Mouse (Mus musculus): ENCODE measurements around the gene Lipe.
A peak's percentile ranks its signal among the peaks of the same experiment; 100 is the strongest.
"Not testable (repeated sequence)": the region's sequence is repeated elsewhere in the genome, so short reads cannot be mapped to it uniquely, and the experiment has no call there.

The Lipe gene

DNA sequence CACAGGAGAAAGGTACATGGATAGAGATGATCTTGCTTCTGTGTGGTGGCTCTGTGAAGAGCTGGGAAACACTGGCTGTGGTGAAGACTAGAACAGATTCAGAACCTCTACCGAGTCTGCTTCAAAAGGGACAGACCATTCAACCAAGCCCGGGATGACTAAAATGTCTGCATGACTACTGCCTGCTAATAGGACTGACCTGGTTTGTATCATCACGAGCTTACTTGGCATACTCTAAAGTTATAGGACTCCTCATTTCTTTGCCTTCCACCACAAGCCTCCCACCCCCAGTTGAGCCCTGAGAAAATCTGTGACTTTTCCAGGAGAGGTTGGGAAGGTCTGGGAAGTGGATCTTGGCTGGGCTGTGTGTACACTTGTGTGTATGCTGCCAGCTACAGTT, 13.4 kb upstream of the Lipe start:
- DNase-seq, result no peak

- no peak for DNase-seq
Measured at GRCm38 (mm10) chr7:25410969-25411615, 12.6 kb upstream of the Lipe start.

- DNase-seq, result no peak
Measured at GRCm38 (mm10) chr7:25409114-25409760, 10.7 kb upstream of the Lipe start.

- no peak for DNase-seq
Measured at GRCm38 (mm10) chr7:25406468-25406867, 8.0 kb upstream of the Lipe start.

- no peak for DNase-seq
Measured at GRCm38 (mm10) chr7:25402671-25403101, 4.2 kb upstream of the Lipe start.

DNA sequence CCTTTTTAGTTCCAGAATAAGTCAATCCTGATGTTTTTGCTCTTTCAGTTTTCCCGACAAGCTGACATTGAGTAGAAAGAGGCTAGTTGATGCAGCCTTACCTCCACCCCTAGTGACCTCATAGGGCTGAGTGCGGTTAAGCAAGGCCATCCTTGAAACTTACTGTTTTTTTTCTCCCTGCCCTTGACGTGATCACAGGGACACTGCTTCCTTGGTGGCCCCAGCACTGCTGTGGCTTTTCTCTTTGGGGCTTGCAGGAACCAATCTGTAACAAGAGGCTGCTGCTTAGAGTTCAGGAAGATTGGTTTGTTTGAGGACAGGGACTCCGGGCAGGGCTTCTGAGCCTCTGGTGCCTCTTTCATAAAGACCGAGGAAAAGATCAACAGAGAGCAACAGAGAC, 3.5 kb upstream of the Lipe start:
- no peak for DNase-seq

DNA sequence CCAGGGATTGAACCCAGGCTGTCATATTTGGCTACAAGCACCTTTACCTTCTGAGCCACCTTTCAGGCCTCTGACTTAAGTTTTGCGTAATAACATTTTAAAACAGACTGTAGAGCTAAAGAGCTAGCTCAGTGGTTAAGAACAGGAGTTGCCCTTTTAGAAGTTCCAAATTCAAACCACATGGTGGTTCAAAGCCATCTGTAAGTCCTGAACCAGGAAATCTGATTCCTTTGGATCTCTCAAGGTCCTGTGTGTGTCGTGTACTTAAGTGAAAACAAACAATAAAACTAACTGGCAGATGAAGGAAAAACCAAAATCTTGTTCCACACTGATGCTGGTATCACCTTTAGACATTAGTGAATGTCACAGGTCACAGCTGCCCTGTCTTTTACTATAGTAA, 3.0 kb upstream of the Lipe start:
- no peak for DNase-seq

DNA sequence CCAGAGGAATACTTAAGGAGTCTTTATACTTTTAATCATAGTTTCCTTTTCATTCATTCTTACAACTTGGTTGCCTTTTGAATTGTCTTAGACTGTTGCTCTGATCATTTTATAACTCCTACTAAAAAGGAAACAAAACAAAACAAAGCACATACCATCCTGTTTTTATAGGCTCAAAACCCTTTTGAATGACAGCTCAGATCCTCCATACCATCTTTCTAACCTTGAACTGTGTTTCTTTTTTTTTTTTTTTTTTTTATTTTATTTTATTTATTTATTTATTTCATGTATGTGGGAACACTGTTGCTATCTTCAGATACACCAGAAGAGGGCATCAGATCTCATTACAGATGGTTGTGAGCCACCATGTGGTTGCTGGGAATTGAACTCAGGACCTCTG, 518 bp upstream of the Lipe start:
- DNase-seq, result not testable (repeated sequence)

DNA sequence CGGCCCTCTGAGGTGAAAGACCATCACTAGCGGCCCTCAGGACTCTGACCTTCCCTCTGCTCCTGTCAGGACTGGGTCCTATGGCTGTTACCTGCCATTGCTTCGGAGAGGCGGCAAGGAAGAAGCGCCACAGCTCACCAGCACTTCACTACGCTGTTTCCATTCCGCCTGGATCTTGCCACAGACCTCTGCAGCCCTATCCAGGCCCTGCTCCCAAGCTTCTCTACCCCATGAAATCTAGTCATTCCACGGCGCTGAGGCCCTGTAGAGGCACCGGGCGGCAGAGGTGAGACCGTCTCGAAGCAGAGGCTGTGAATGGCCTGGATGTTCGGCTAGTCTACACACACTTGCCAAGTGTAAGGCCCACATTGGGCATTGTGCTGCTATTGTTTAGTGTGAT, 1.9 kb downstream of the Lipe start:
- DNase-seq, result no peak

DNA sequence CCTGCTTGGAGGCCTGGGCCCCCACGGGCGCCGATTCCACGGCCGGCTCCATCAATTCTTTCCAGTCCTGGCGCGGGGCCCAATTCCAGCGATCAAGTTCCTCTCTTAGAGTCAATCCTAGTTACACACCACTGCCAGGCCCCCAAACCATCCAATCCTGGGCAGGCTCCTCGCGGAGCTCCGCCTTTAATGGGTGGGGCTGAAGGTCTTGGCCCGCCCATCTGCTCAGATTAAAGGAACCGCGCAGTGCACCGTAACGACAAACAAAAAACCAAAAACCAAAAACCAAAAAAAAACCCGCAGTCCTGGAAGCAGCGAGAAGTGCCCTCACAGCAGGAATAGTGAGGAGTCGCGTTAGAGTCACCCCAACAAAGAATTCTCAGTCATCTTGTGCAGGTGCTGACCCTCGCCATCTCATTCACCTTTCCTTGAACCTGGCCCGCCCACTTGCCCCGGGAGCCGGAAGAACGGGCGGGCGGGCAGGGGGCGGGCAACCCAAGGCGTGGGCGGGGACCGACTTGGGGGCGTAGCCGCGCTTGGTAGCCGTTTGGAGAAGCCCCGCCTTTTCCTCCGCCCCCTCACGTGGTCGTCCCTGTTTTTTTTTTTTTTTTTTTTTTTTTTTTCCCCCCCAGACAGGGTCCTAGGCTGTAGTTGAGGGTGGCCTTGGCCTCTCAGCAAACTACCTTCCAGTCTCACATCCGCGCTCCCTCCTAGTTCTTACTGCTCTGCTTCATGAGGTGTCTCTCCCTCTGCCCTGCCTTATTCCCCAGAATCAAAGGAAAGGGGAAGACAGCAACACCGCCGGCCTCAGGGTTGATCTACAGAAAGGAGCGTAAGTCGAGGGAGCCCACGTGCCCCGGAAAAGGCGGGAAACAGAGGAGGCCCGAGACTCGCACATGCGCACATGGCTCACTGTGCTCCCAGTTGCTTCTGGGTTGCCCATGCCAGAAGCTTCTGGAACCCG, 2.7 kb downstream of the Lipe start:
- DNase-seq, result peak; percentile 96

GRCm38 (mm10) chr7:25395186-25395557, 3.3 kb downstream of the Lipe start:
- DNase-seq, result no peak

DNA sequence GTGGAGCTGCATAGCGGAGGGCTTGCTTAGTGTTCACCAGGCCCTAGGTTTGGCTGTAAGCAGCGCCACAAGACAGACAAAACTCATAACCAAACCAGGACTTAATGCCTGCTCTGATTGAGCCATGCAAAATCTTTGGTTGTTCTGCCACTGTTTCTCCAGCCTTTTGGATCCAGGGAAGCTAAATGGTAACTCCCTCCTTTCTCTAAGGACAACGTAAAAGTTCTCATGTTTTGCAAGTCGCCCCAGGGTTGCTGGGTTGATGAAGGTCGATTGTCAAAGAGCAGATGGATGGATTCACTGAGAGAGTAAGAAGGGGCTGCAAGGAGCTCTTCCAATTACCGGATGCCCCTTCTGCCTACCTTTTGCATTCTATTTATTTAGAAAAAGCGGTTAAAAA, 3.8 kb downstream of the Lipe start:
- no peak for DNase-seq

DNA sequence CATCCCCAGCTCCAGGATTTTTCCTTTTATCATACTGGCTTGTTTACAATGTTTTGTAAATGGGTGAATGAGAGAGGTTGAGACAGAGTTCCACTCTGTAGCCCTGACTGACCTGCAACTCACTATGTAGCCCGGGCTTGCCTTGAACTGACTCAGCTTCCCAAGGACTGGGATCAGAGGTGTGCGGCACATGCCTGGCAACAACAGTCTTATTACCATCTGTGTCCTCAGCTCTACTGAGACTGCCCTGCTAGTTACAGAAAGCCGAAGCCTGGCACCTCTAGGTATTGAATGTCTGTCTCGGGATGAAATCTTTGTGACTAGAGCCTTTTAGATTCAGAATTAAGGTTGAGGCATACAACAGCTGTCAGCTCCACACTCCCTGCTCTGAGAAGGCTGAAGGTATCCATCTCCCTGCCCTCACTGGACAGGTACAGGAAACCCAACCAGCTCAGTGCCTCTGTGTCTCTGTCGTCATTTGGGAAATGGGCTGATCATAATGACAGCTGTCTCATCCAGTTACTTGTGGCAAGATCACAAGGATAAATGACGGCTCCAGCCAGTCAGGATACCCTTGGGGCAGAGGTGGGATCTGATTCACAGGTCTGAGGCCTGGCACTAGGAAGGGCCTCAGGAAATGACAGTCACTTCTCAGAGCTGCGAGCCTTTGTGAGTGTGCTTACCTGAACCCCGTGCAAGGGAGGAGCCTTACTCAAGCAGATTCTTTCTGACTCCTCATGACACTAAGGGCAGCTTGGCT, 4.9 kb downstream of the Lipe start:
- no peak for DNase-seq

- DNase-seq, result no peak
Measured at GRCm38 (mm10) chr7:25392851-25393250, 5.7 kb downstream of the Lipe start.

- DNase-seq, result no peak
Measured at GRCm38 (mm10) chr7:25391856-25392453, 6.6 kb downstream of the Lipe start.

- no peak for DNase-seq
Measured at GRCm38 (mm10) chr7:25390986-25391385, 7.5 kb downstream of the Lipe start.

DNA sequence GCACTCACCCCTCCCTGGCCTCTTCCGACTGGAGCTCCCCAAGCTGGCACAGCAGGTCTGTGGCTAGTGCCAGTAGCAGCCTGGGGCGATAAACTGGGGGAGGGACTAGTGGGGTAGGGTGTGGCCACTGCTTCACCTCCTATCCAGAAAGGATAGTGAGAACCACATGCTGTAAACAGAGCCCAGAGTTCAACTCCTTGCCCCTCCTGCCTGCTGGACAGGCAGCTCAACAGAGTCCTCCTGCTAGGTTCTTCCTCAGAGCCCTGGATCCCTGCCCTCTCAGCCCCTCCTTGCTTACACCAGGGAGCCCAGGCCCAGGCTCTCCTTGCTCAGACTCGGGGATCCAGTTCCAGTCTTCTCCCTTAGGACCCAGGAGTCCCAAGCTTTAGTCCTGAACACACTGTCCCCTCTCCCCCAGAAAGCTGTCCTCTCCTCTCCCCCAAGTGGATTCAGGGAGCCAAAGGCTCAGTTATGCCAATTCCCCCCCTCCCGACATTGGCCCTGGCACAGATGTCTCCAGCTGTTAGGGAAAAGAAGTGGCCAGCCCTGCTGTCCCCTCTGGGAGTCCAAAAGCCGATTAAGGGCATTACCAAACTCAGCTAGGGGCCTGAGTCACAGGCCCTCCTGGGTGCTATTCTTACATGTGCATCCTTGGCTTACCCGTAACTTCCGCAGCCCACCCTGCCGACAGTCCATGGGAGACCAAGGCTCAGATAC, 8.3 kb downstream of the Lipe start:
- no peak for DNase-seq

DNA sequence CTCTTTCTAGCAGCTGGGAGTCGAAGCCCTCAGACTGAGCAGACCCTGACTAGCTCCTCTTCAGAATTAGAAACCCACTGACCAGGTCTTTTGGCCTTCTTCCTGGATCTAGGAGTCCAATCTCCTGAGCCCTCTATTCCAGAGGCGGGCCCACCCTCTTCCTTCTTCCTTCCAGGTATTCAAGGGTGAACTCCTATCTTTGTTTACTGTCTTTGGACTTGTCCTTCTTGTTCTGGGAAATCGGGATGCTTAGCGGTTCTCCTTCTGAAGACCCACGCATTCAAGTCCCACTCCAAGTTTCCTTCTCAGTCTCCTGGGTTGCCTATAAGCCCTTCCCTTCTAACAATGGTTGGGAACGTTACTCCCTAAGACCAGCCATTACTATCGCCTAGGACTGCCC, 9.6 kb downstream of the Lipe start:
- DNase-seq, result no peak

- no peak for DNase-seq
Measured at GRCm38 (mm10) chr7:25387811-25388440, 10.6 kb downstream of the Lipe start.

DNA sequence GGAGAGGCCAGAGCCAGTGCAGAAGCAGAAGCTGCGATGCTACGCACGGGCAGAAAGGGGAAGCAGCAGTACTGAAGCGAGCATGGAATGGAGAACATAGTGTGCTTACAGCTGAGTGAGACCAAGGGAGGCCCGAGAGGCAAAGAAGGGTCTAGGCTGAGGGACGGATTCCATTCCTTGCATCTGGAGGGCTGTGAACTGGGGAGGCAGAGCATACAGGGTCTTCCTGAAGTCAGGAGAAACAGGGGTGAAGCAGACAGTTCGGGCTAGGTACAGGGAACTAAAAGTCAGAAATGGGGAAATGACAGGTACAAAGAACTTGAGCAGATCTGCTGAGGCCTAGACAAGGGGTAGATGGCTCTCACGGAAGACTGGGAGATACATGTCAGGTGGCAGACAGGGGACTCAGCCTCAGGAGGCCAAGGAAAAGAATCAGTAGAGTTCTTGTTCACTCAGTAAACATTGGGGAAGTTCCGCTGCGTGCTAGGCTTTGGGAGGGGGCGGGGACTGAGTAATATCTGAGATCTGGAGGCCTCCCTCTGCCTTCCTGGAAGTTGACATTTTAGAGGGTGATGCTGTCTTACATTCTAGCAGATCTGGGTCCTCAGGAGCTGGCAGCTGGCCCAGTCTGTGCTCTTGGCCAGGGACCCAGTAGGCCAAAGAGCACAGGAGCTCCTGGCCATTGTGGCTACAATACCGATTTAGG, 12.5 kb downstream of the Lipe start:
- DNase-seq, result peak; percentile 44

DNA sequence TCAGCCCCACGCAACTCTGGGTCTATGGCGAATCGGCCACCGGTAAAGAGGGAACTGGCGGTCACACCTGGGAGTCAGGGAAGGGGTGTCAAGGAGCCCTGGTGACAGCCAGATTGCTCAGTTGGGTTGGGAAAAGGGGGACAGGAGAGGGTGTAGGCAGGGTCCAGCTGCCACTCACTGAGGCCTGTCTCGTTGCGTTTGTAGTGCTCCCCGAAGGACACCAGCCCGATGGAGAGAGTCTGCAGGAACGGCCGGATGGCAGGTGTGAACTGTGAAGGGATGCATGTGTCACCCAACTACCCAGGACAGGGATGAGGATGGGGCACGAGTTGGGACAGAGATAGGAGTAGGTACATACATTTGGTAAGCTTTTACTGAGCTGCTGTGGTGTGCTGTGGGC, 13.3 kb downstream of the Lipe start:
- DNase-seq, result no peak

All from right cerebral cortex, adult 18-20 months (tissue).